11 mouse cellular contexts compared by ENCODE assay signal in the genomic region with DNA sequence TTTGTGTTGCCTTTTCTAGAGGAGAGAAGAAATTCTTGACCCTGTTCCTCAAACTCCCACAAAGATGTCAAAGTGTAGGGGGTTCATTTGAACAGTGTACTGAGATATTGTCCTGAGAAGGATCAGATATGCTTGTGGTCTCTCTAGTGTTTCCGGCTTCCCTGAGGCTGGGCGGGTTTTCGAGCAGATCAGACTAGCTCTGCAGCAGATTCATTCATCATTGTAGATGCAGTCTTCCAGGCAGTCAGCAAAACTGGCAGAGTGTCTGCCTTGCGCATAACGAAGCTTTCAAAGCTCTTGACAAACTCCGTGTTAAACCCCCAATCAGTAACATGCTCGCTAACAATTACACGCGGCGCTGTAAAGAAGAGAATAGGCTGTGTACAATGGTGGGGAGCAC.
DNase-seq lines count a peak whose midpoint lies in the region; ATAC-seq lines count a peak whose summit lies in the region.
"Had no signal": no experiment of that assay in that cellular context is flagged by ENCODE, and none has a peak within 500 bp of the region (broad histone marks: within the 10 kb centered on the region; RNA-seq: fewer than 3 reads in every experiment).

No protein-coding gene starts in this region.

- no peak for DNase-seq in forebrain, embryonic 11.5 days (ENCODE audit: low spot score)
- peak; percentile 4 for DNase-seq in liver
- peak; percentile 34 to 55 for DNase-seq in layer of hippocampus, postnatal 14 days (ENCODE audit: low spot score in 2 of 2)
- peak; percentile 8 for DNase-seq in thymus, postnatal 0 days (ENCODE audit: low spot score)
- no peak for DNase-seq in natural killer cell, adult 2 months (ENCODE audit: low spot score in 2 of 2)
- no peak for DNase-seq in Muller cell, postnatal 12 days (ENCODE audit: inconsistent ontology term)
- DNase-seq: B cell, adult 2 months; kidney, adult 9 months had no signal

- 40% methylated on average over 10 of the region's 10 CpGs for WGBS in forebrain, embryonic 15.5 days
- WGBS in forebrain, embryonic 11.5 days: 76% methylated on average over 10 of the region's 10 CpGs
- 49% methylated on average over 10 of the region's 10 CpGs for WGBS in liver, embryonic 12.5 days (ENCODE audit: insufficient replicate concordance)

- H3K27me3 ChIP-seq in forebrain, embryonic 15.5 days: no peaks in the 10 kb centered on the region
- H3K27me3 ChIP-seq in forebrain, embryonic 11.5 days (ENCODE audit: control insufficient read depth, insufficient read depth, low read length): no peaks in the 10 kb centered on the region
- H3K27me3 ChIP-seq in liver, embryonic 12.5 days (replicated peaks): no peaks in the 10 kb centered on the region
- H3K27me3 ChIP-seq: embryonic facial prominence, embryonic 13.5 days had no signal

- peak overlapping the region; percentile 23; the same call in 1 of the 2 replicates for H3K4me2 ChIP-seq in forebrain, embryonic 15.5 days (replicated peaks)
- no peak overlapping the region for H3K4me2 ChIP-seq in forebrain, embryonic 11.5 days (ENCODE audit: low read depth, low read length, severe bottlenecking)
- H3K4me2 ChIP-seq in liver, embryonic 12.5 days: no peak overlapping the region
- H3K4me2 ChIP-seq: embryonic facial prominence, embryonic 13.5 days had no signal

- H3K9me3 ChIP-seq in forebrain, embryonic 15.5 days: no peaks in the 10 kb centered on the region
- H3K9me3 ChIP-seq in forebrain, embryonic 11.5 days (ENCODE audit: control insufficient read depth, low read length): no peaks in the 10 kb centered on the region
- H3K9me3 ChIP-seq in liver, embryonic 12.5 days (replicated peaks): no peaks in the 10 kb centered on the region
- H3K9me3 ChIP-seq: embryonic facial prominence, embryonic 13.5 days had no signal

- no peak overlapping the region for H3K9ac ChIP-seq in forebrain, embryonic 15.5 days (replicated peaks)
- H3K9ac ChIP-seq in forebrain, embryonic 11.5 days (ENCODE audit: low read length): no peak overlapping the region
- H3K9ac ChIP-seq in liver, embryonic 12.5 days: no peak overlapping the region
- H3K9ac ChIP-seq: embryonic facial prominence, embryonic 13.5 days had no signal

- H3K27ac ChIP-seq in forebrain, embryonic 15.5 days (replicated peaks): no peak overlapping the region
- no peak overlapping the region for H3K27ac ChIP-seq in forebrain, embryonic 11.5 days (ENCODE audit: low read depth, low read length)
- H3K27ac ChIP-seq in liver, embryonic 12.5 days: no peak overlapping the region
- H3K27ac ChIP-seq: embryonic facial prominence, embryonic 13.5 days had no signal

- H3K36me3 ChIP-seq in forebrain, embryonic 15.5 days: no peaks in the 10 kb centered on the region
- H3K36me3 ChIP-seq in forebrain, embryonic 11.5 days (ENCODE audit: control insufficient read depth, insufficient read depth, low read length): no peaks in the 10 kb centered on the region
- no peaks in the 10 kb centered on the region for H3K36me3 ChIP-seq in liver, embryonic 12.5 days

- H3K4me1 ChIP-seq in forebrain, embryonic 15.5 days: no peaks in the 10 kb centered on the region
- H3K4me1 ChIP-seq in forebrain, embryonic 11.5 days (replicated peaks; ENCODE audit: control insufficient read depth, insufficient read depth, low read length): no peaks in the 10 kb centered on the region
- H3K4me1 ChIP-seq in liver, embryonic 12.5 days: no peaks in the 10 kb centered on the region

- ATAC-seq in forebrain, embryonic 15.5 days (replicated peaks): peak; percentile 75; the same call in 1 of the 2 replicates
- no peak for ATAC-seq in forebrain, embryonic 11.5 days (replicated peaks; ENCODE audit: low FRiP score)
- ATAC-seq in liver, embryonic 12.5 days: no peak

- H3K4me3 ChIP-seq in forebrain, embryonic 15.5 days: no peak overlapping the region
- no peak overlapping the region for H3K4me3 ChIP-seq in forebrain, embryonic 11.5 days (ENCODE audit: low read depth, low read length)
- H3K4me3 ChIP-seq in liver, embryonic 12.5 days: no peak overlapping the region
- H3K4me3 ChIP-seq: embryonic facial prominence, embryonic 13.5 days had no signal

Comparison
In these comparisons a context has a peak if more than half of its experiments do, and no peak if none do; other contexts are left out.
1. DNase-seq: peak in liver (single experiment), layer of hippocampus, postnatal 14 days (2 of 2) and thymus, postnatal 0 days (single experiment); none in forebrain, embryonic 11.5 days (single experiment), natural killer cell, adult 2 months (0 of 2) and Muller cell, postnatal 12 days (single experiment).